Mouse (Mus musculus) cortical plate, adult 2 months (tissue): Measurements from ENCODE around the gene Colec11. TPM values are rescaled to one million over a fixed set of nuclear protein-coding genes. Genes with fewer than 3 reads are reported as not detected.

Experiments
- H3K27ac ChIP-seq: fragments of 200-500 bp; 2 replicates; pipeline ENCODE4 v1.5.1; 2012; ENCODE audit warnings: low read length, control low read depth, inconsistent platforms; ENCODE audit not compliant: insufficient read depth
- H3K4me1 ChIP-seq: fragments of 200-500 bp; 2 replicates; pipeline ENCODE4 v1.6.1; 2011; ENCODE audit warnings: low read length; ENCODE audit not compliant: control insufficient read depth, insufficient read depth
- H3K4me3 ChIP-seq: fragments of 200-500 bp; 2 replicates; pipeline ENCODE4 v1.5.1; 2011; ENCODE audit warnings: mild to moderate bottlenecking, low read length, control low read depth; ENCODE audit not compliant: insufficient read depth
- CTCF ChIP-seq: fragments of 200-500 bp; IDR thresholded peaks from 2 replicates; pipeline ENCODE4 v1.5.1; 2011; ENCODE audit warnings: mild to moderate bottlenecking, control low read depth, low read length; ENCODE audit not compliant: insufficient read depth; ENCODE audit errors: extremely low read depth
- POLR2A ChIP-seq: fragments of 200-500 bp; IDR thresholded peaks from 2 replicates; pipeline ENCODE4 v1.6.1; 2011; ENCODE audit warnings: mild to moderate bottlenecking, low read length, control low read depth; ENCODE audit not compliant: insufficient read depth; ENCODE audit errors: extremely low read depth
- polyA plus RNA-seq: library from polyadenylated mRNA; depleted of rRNA; stranded (reverse); fragments of >200 nt; gene quantifications from 2 replicates; pipeline ENCODE4 v1.2.3, GENCODE M21; 2012

Gene Colec11
- polyA plus RNA-seq, 1 experiment = 0.98 TPM

- 0 out of 2 replicates have a peak, but pooled peaks cover 2% of the 10 kb centered on the region for H3K4me1 ChIP-seq
- TF ChIP-seq CTCF (no peak), POLR2A (peak; percentile 44; the same call in 1 of the 2 replicates)
- H3K27ac ChIP-seq = peak overlapping the region; percentile 52; the same call in 1 of the 2 replicates
Measured at GRCm38 (mm10) chr12:28607546-28608305, 15.5 kb downstream of the Colec11 start.

GRCm38 (mm10) chr12:28603494-28603893 lies 19.7 kb downstream of the Colec11 start:
- TF ChIP-seq CTCF = no peak
- no peak for TF ChIP-seq POLR2A
- 0 out of 2 replicates have a peak, but pooled peaks cover 2% of the 10 kb centered on the region for H3K4me1 ChIP-seq
- H3K4me3 ChIP-seq = no peak overlapping the region
- no peak overlapping the region for H3K27ac ChIP-seq

More at GRCm38 (mm10) chr12:28607546-28608305, 15.5 kb downstream of the Colec11 start:
- H3K4me3 ChIP-seq = peak overlapping the region; percentile 19

- H3K27ac ChIP-seq = no peak overlapping the region
- no peak overlapping the region for H3K4me3 ChIP-seq
- H3K4me1 ChIP-seq = no peaks in the 10 kb centered on the region
- no peak for TF ChIP-seq CTCF
- no peak for TF ChIP-seq POLR2A
Measured at GRCm38 (mm10) chr12:28602259-28602658, 20.9 kb downstream of the Colec11 start.

DNA sequence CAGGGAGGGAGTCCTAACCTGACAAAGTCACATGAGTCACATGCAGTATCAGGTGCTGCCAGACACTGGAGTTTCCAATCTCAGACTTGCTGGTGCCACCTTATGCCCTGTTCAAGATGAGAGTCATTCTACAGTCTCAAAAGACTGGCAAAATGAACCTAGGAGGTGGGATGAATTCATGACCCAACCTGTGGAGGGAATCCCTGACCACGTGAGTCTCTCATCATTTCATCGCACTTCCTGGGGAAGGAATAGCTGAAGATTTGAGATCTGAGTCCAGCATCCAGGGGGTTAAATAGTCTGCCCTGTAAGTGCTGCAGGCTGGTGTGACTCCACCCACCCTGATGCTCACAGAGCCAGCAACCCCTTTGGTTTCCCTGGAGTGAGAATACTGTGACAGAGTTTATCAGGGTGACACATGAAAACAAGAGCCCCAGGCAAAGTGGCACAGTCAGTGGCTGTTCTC lies 24.6 kb downstream of the Colec11 start:
- no peak overlapping the region for H3K27ac ChIP-seq
- no peak for TF ChIP-seq POLR2A
- TF ChIP-seq CTCF = no peak

DNA sequence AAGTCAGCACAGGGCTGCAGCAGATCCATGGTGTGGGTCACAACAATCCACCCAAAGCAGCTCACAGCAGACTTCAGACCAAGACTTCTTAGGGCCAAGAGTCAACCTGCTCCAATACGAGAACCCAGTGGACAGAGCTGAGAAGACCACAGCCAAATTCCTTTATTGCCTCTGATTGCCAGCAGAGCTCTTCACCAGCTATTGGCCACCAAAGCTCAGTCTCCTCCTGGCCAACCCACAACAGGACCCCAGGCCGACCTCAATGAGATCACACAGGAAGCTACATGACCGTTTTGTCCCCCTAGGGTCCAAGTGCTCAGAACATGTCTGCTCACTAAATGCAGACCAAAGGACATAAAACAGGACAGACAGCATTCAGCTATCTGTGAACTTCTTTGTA lies 25.1 kb downstream of the Colec11 start:
- H3K27ac ChIP-seq = no peak overlapping the region

More for the DNA sequence above, 24.6 kb downstream of the Colec11 start:
- H3K4me1 ChIP-seq = no peaks in the 10 kb centered on the region
- H3K4me3 ChIP-seq = no peak overlapping the region

DNA sequence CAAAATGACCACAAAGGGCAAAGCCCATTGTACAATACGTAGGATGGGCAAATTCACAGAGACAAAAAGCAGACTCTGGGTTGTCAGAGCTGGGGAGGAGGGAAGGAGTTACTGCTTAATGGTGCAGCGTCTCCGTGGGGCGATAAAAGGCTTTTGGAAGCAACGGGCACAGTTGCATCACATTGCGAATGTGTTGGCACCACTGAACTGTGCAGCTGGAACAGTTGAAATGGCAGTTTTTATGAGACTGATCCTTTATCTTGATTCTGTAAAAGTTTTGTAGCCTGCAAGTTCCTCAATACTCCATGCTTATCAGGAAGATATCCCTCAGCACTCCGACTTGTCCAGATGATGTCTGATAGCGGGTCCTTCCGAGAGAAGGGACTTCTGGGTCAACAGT lies 25.5 kb downstream of the Colec11 start:
- Histone ChIP-seq H3K4me1 (no peaks in the 10 kb centered on the region), H3K27ac (no peak overlapping the region), H3K4me3 (no peak overlapping the region)
- no peak for TF ChIP-seq CTCF
- TF ChIP-seq POLR2A = no peak

More for the DNA sequence above, 25.1 kb downstream of the Colec11 start:
- Histone ChIP-seq H3K4me1 (no peaks in the 10 kb centered on the region), H3K4me3 (no peak overlapping the region)
- TF ChIP-seq POLR2A = no peak
- no peak for TF ChIP-seq CTCF

GRCm38 (mm10) chr12:28596851-28597250 lies 26.3 kb downstream of the Colec11 start:
- Histone ChIP-seq H3K4me1 (no peaks in the 10 kb centered on the region), H3K4me3 (no peak overlapping the region), H3K27ac (no peak overlapping the region)
- TF ChIP-seq CTCF = no peak
- TF ChIP-seq POLR2A = no peak

DNA sequence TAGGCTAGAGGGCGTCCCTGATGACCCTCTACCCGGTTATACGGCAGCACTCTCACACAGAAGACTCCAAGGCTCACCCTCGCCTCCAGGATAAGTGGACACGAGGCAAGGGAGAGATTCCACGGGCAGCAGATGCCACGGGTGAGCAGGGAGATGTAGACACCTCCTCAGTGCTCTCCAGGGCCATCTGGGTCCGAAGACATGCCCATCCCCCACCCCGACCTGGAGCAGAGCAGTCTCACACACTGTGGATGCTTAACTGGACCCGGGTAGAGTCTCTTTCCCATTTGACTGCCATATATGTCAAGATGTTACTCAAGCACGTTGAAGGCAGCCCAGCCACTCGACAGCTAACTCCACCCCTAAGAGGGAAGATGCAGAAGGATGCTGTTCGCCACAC lies 32.7 kb downstream of the Colec11 start:
- TF ChIP-seq POLR2A = no peak
- TF ChIP-seq CTCF = no peak
- peaks cover 1% of the 10 kb centered on the region; the same call in 1 of the 2 replicates for H3K4me1 ChIP-seq
- H3K27ac ChIP-seq = no peak overlapping the region
- H3K4me3 ChIP-seq = no peak overlapping the region

DNA sequence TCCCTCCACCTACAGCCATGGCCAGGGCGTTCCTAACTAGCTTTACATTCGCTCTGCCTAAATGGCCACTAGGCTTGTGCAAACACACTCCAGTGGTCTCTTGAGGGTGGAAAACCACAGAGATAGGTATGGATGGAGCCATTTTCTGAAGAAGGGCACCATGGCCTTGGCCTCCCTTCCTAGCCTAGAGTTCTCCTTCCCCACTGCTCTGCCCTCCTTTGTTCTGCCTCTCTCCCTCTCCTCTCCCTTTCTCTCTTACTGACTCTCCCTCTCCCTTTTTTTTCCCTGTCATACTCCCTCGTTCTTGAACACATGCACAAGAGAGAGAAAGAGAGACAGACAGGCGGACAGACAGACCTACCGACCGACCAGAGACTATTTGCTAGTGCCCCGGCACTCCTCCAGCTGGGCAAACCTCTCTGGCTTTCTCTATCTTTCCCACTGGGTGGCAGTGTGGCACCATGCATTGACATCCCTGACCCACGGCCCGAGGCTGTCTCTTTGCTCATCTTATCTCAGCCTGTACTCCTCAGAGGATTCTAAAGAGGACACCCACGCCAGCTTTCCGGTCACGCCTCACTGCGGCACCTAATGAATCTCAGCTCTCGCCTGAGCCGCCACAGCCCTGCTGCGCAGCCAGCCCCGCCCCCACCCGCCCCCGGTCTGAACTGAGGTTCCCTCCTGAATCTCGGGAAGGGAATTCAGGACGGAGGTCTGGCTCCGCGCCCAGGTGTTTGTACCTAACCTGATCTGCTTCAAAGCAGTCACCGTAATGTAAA lies 33.9 kb downstream of the Colec11 start:
- TF ChIP-seq POLR2A (no peak), CTCF (peak; percentile 95)
- H3K4me3 ChIP-seq = peak overlapping the region; percentile 0
- peak overlapping the region; percentile 74 for H3K27ac ChIP-seq
- peaks cover 1% of the 10 kb centered on the region; the same call in 1 of the 2 replicates for H3K4me1 ChIP-seq
